Mouse (Mus musculus) spleen, postnatal 0 days (tissue): ENCODE data around the gene Krt90. TPM values are rescaled to one million over a fixed set of nuclear protein-coding genes. Genes with fewer than 3 reads are reported as not detected.

Source experiments
- polyA plus RNA-seq: library from polyadenylated mRNA; unstranded; fragments of >200 nt; fragmentation: Nextera tagmentation; extraction: Ambion mirVana; gene quantifications from 2 replicates; pipeline ENCODE4 v1.2.1, GENCODE M21; 2015

Gene Krt90
- not detected in 2 replicates for polyA plus RNA-seq

GRCm38 (mm10) chr15:101562850-101563249, at the start of gene Krt90:
Krt90 (minus strand) TSS chr15:101562950.

GRCm38 (mm10) chr15:101573796-101574345, 11.1 kb upstream of the Krt90 start, which contains the start of gene Krt75:
Krt75 (minus strand) TSS chr15:101573904.

GRCm38 (mm10) chr15:101550567-101550966, 12.2 kb downstream of the Krt90 start, which contains the start of gene Krt82:
Krt82 (minus strand) TSS chr15:101550667.

DNA sequence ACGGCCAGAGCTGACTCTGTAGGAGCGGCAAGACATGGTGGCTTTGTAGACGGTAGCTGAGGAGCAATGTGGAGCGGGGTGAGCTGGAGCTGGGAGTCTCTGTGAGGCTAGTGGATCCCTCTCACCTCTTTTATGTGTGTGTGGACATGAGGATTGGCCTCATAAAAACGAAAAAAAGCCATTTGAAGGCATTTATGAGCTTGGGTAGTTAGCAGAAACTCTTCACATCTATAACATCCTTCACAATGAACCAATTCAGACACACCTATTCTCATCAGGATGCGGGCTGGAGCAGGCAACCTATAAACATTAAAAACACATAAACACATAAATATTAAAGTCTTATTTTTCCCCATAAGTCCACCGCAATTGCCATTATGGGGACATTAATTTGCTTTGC, 30.0 kb downstream of the Krt90 start, which contains the start of gene Krt84:
Gene Krt84, minus strand, starts transcription at position 101 of the 400 bp plus-strand sequence.

GRCm38 (mm10) chr15:101517161-101517560, 45.6 kb downstream of the Krt90 start, which contains the start of gene Gm49425:
Gm49425 (minus strand) TSS chr15:101517261.

Other genes with a start within 250 kb of the Krt90 start
- gene Krt80, start 192.8 kb downstream of the Krt90 start, polyA plus RNA-seq = 1.0 and 1.7 TPM in 2 replicates
- gene Krt7, start 151.9 kb downstream of the Krt90 start, polyA plus RNA-seq = 19.1 and 21.2 TPM in 2 replicates
- 0.05 and 0.34 TPM in 2 replicates for gene Krt87, start 124.1 kb downstream of the Krt90 start, polyA plus RNA-seq
- not detected in 2 replicates for gene Krt88, start 115.2 kb downstream of the Krt90 start, polyA plus RNA-seq
- gene Krt81, start 99.2 kb downstream of the Krt90 start, polyA plus RNA-seq = not detected in 2 replicates
- 0.12 and 0.25 TPM in 2 replicates for gene Krt86, start 89.5 kb downstream of the Krt90 start, polyA plus RNA-seq
- 1.3 and 1.7 TPM in 2 replicates for gene Krt83, start 71.4 kb downstream of the Krt90 start, polyA plus RNA-seq
- gene Gm49425, start 45.7 kb downstream of the Krt90 start, polyA plus RNA-seq = not detected in 2 replicates
- not detected in 2 replicates for gene Krt84, start 30.1 kb downstream of the Krt90 start, polyA plus RNA-seq
- gene Krt82, start 12.3 kb downstream of the Krt90 start, polyA plus RNA-seq = not detected in 2 replicates
- not detected in 2 replicates for gene Krt75, start 11.0 kb upstream of the Krt90 start, polyA plus RNA-seq
- gene Gm5414, start 65.2 kb upstream of the Krt90 start, polyA plus RNA-seq = not detected in 2 replicates
- gene Gm5478, start 84.4 kb upstream of the Krt90 start, polyA plus RNA-seq = not detected in 2 replicates
- gene Krt6b, start 117.3 kb upstream of the Krt90 start, polyA plus RNA-seq = 0.06 TPM in 2 replicates
- 0.14 TPM in 1 of 2 replicates, not detected in the other for gene Krt6a, start 131.4 kb upstream of the Krt90 start, polyA plus RNA-seq
- 0.06 and 0.11 TPM in 2 replicates for gene Krt5, start 149.9 kb upstream of the Krt90 start, polyA plus RNA-seq
- gene Krt71, start 180.2 kb upstream of the Krt90 start, polyA plus RNA-seq = not detected in 2 replicates
- gene Krt72, start 223.5 kb upstream of the Krt90 start, polyA plus RNA-seq = not detected in 2 replicates
- not detected in 2 replicates for gene Krt73, start 239.4 kb upstream of the Krt90 start, polyA plus RNA-seq